Mouse (Mus musculus) WW6 (cell line): Measurements from ENCODE around the gene Maff.

Experiments used
- DNase-seq: peaks from one replicate; pipeline ENCODE4 v3.0.0-alpha.2; 2013; ENCODE audit warnings: low read depth, low spot score

Gene Maff

GRCm38 (mm10) chr15:79346051-79346793 lies at the start of gene Maff:
TSS of gene Maff (plus strand) at chr15:79346621.
- DNase-seq, result no peak

GRCm38 (mm10) chr15:79298553-79298952 lies 47.9 kb upstream of the Maff start:
- no peak for DNase-seq

GRCm38 (mm10) chr15:79299563-79300155 lies 46.8 kb upstream of the Maff start:
- no peak for DNase-seq

- DNase-seq, result no peak
These were observed 42.7 kb upstream of the Maff start for GRCm38 (mm10) chr15:79303725-79304124.

GRCm38 (mm10) chr15:79304832-79305231 lies 41.6 kb upstream of the Maff start:
- no peak for DNase-seq

GRCm38 (mm10) chr15:79306043-79306637 lies 40.3 kb upstream of the Maff start:
- no peak for DNase-seq

GRCm38 (mm10) chr15:79307861-79308260 lies 38.6 kb upstream of the Maff start:
- no peak for DNase-seq

- DNase-seq, result no peak
These were observed 32.5 kb upstream of the Maff start for GRCm38 (mm10) chr15:79313848-79314369.

- DNase-seq, result no peak
These were observed 24.7 kb upstream of the Maff start for GRCm38 (mm10) chr15:79321733-79322190.

GRCm38 (mm10) chr15:79322281-79322990 lies 24.0 kb upstream of the Maff start:
- no peak for DNase-seq

GRCm38 (mm10) chr15:79322991-79323790 lies 23.2 kb upstream of the Maff start:
- DNase-seq, result no peak

GRCm38 (mm10) chr15:79323791-79324155 lies 22.6 kb upstream of the Maff start:
- no peak for DNase-seq

GRCm38 (mm10) chr15:79324373-79324772 lies 22.0 kb upstream of the Maff start:
- no peak for DNase-seq

- no peak for DNase-seq
These were observed 20.7 kb upstream of the Maff start for GRCm38 (mm10) chr15:79325742-79326141.

- DNase-seq, result no peak
These were observed 20.2 kb upstream of the Maff start for GRCm38 (mm10) chr15:79326264-79326663.

GRCm38 (mm10) chr15:79326971-79327961 lies 19.2 kb upstream of the Maff start:
- DNase-seq, result no peak

- peak; percentile 96 for DNase-seq
These were observed 18.1 kb upstream of the Maff start, which contains the start of gene Pla2g6 for GRCm38 (mm10) chr15:79328058-79328938. TSS of gene Pla2g6 (minus strand) at chr15:79328390.

GRCm38 (mm10) chr15:79328939-79329275 lies 17.5 kb upstream of the Maff start:
- DNase-seq, result no peak
